ENCODE assay signal across 8 mouse cellular contexts in the genomic region with DNA sequence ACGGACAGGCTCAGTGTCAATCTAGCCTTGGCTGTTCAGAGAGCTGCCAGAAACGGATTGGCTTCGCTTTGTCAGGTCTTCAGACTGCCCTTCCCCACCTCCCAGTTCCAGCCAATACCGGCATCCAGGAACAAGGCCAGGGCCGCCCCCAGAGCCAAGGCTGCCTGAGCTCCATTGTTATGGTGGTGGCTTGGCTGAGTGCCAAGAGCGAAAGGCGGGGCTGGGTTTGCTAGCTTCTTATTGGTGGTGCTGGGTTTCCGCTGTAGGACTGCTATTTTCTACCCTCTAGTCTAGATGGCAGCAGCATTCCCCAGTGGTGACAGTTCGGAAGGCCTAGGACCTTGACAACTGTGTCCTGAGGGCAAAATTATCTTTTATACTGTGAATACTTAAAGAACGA. TPM values are rescaled to one million over a fixed set of nuclear protein-coding genes. Genes with fewer than 3 reads are reported as not detected.
DNase-seq lines count a peak whose midpoint lies in the region; ATAC-seq lines count a peak whose summit lies in the region.

A gene (minus strand): TSS at position 148 of the 400 bp plus-strand sequence.

- no peaks in the 10 kb centered on the region for H3K36me3 ChIP-seq in intestine, embryonic 15.5 days

- peak within 1 kb of the TSS; percentile 66 for H3K4me2 ChIP-seq in intestine, embryonic 15.5 days (replicated peaks)

- WGBS in intestine, embryonic 15.5 days, result 7% methylated on average over 10 of the region's 10 CpGs

- intact Hi-C loops in left cerebral cortex, postnatal 14 days (cut with DNase I), result no loop called here

- peak within 1 kb of the TSS; percentile 28; the same call in 1 of the 2 replicates for H3K9ac ChIP-seq in intestine, embryonic 15.5 days

- H3K9me3 ChIP-seq in intestine, embryonic 15.5 days, result no peaks in the 10 kb centered on the region

- H3K4me1 ChIP-seq in intestine, embryonic 15.5 days (replicated peaks), result 0 out of 2 replicates have a peak, but pooled peaks cover 5% of the 10 kb centered on the region

- peak; percentile 98 for ATAC-seq in intestine, embryonic 15.5 days

- DNase-seq in adrenal gland, adult 2 months, result peak; percentile 100
- peak; percentile 90 for DNase-seq in embryo, embryonic 9.5 days (ENCODE audit: extremely low spot score)
- peak; percentile 91 to 97 for DNase-seq in gastrocnemius, postnatal 4 days (ENCODE audit: low spot score in 2 of 2)
- peak; percentile 97 to 99 for DNase-seq in left cerebral cortex, postnatal 14 days (ENCODE audit: low spot score in 2 of 2)
- DNase-seq in mesoderm, embryonic 11.5 days (ENCODE audit: low read depth, low spot score), result peak; percentile 97
- peak; percentile 94 for DNase-seq in right cerebral cortex, postnatal 25 days
- DNase-seq in urinary bladder, postnatal 36 days (ENCODE audit: low spot score in 2 of 2), result peak; percentile 86 to 95

- H3K4me3 ChIP-seq in intestine, embryonic 15.5 days (replicated peaks), result peak within 1 kb of the TSS; percentile 33

- no peaks in the 10 kb centered on the region for H3K27me3 ChIP-seq in intestine, embryonic 15.5 days (replicated peaks)

- H3K27ac ChIP-seq in intestine, embryonic 15.5 days, result peak within 1 kb of the TSS; percentile 28; the same call in 1 of the 2 replicates

RNA-seq across cellular contexts. Expression of the gene that starts here (rescaled TPM):
- total RNA-seq in adrenal gland, adult 2 months (2021), result 100 to 1,000 TPM; 158 to 186 TPM
- polyA plus RNA-seq in adrenal gland, adult 2 months (2012; rRNA removed), result 44.4 and 51.2 TPM in 2 replicates
- 10 to 100 TPM in 1 of 2 experiments, 1 to 10 TPM in 1; 9.0 to 11.4 TPM for total RNA-seq in gastrocnemius, postnatal 4 days (2021)
- 26.1 and 32.5 TPM in 2 replicates for polyA plus RNA-seq in intestine, embryonic 15.5 days (2015; fragmentation: Nextera tagmentation; extraction: Ambion mirVana)
- 10 to 100 TPM; 66.3 to 66.4 TPM for total RNA-seq in left cerebral cortex, postnatal 14 days (2021)

Comparison
In these comparisons a context has a peak if more than half of its experiments do, and no peak if none do; other contexts are left out.
1. Peak in every context shown above with its lines: DNase-seq, ATAC-seq, H3K4me3 ChIP-seq and H3K27ac ChIP-seq.
2. RNA of the gene that starts here (total RNA-seq): 158 to 186 TPM in adrenal gland, adult 2 months and 66.3 to 66.4 TPM in left cerebral cortex, postnatal 14 days; 9.0 to 11.4 TPM in gastrocnemius, postnatal 4 days; every median in the first group is over 4 times any median in the second.